Mouse (Mus musculus) kidney, embryonic 14.5 days (tissue): ENCODE measurements around the gene Ankzf1. TPM values are rescaled to one million over a fixed set of nuclear protein-coding genes. Genes with fewer than 3 reads are reported as not detected.

ENCODE experiments used
- ATAC-seq: fragments of 200-750 bp; cut with Nextera tagmentation; 2 replicates; pipeline ENCODE4 v1.8.0; 2017; ENCODE audit warnings: moderate number of reproducible peaks, mild to moderate bottlenecking, moderate TSS enrichment, moderate library complexity; ENCODE audit not compliant: low FRiP score, low TSS enrichment
- H3K27ac ChIP-seq: fragments of 300-500 bp; sonication (generic); 2 replicates; pipeline ENCODE4 v1.5.1; 2014; ENCODE audit warnings: low read depth, mild to moderate bottlenecking, low read length, moderate library complexity, mixed read lengths
- H3K27me3 ChIP-seq: fragments of 300-500 bp; sonication (generic); 2 replicates; pipeline ENCODE4 v1.6.1; 2014; ENCODE audit warnings: mild to moderate bottlenecking, low read length; ENCODE audit not compliant: control insufficient read depth, insufficient read depth
- H3K36me3 ChIP-seq: fragments of 300-500 bp; sonication (generic); 2 replicates; pipeline ENCODE4 v1.6.1; 2014; ENCODE audit warnings: low read length, mixed read lengths; ENCODE audit not compliant: control insufficient read depth, insufficient read depth
- H3K4me1 ChIP-seq: fragments of 300-500 bp; sonication (generic); 2 replicates; pipeline ENCODE4 v1.6.1; 2014; ENCODE audit warnings: low read length, mixed read lengths; ENCODE audit not compliant: control insufficient read depth, insufficient read depth
- H3K4me2 ChIP-seq: fragments of 300-500 bp; sonication (generic); replicated peaks from 2 replicates; pipeline ENCODE4 v1.6.1; 2014; ENCODE audit warnings: low read depth, mild to moderate bottlenecking, low read length
- H3K4me3 ChIP-seq: fragments of 300-500 bp; sonication (generic); 2 replicates; pipeline ENCODE4 v1.5.1; 2014; ENCODE audit warnings: mild to moderate bottlenecking, low read length
- H3K9ac ChIP-seq: fragments of 300-500 bp; sonication (generic); 2 replicates; pipeline ENCODE4 v1.6.1; 2014; ENCODE audit warnings: low read depth, mild to moderate bottlenecking, low read length, moderate library complexity
- H3K9me3 ChIP-seq: fragments of 300-500 bp; sonication (generic); 2 replicates; pipeline ENCODE4 v1.6.1; 2016; ENCODE audit warnings: low read length; ENCODE audit not compliant: control insufficient read depth
- WGBS: fragments of 180-500 bp; shearing (Covaris S2); extraction: QIAGEN DNeasy Blood & Tissue Kit; methylation state at CpG from one replicate; pipeline ENCODE4 v1.1.7; 2014; 5-methylcytosine and 5-hydroxymethylcytosine counted together
- polyA plus RNA-seq: library from polyadenylated mRNA; unstranded; fragments of >200 nt; fragmentation: Nextera tagmentation; extraction: Ambion mirVana; gene quantifications from 2 replicates; pipeline ENCODE4 v1.2.1, GENCODE M21; 2014

The Ankzf1 gene
- polyA plus RNA-seq, 1 experiment from 2014 or later: 21.1 TPM

DNA sequence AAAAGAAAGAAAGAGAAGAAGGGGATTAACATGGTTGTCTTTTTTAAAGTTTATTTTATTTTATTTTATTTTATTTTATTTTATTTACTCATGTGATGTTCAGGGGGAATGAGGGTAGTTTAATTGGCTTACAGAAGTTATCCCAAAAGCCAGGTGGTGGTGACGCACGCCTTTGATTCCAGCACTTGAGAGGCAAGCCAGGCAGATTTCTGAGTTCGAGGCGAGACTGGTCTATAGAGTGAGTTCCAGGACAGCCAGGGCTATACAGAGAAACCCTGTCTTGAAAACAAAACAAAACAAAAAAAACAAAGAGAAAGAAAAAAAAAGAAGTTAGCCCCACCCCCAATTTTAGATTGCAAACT lies 31.7 kb upstream of the Ankzf1 start:
- 85% methylated on average over 4 of the region's 4 CpGs for WGBS
- no peak for ATAC-seq

DNA sequence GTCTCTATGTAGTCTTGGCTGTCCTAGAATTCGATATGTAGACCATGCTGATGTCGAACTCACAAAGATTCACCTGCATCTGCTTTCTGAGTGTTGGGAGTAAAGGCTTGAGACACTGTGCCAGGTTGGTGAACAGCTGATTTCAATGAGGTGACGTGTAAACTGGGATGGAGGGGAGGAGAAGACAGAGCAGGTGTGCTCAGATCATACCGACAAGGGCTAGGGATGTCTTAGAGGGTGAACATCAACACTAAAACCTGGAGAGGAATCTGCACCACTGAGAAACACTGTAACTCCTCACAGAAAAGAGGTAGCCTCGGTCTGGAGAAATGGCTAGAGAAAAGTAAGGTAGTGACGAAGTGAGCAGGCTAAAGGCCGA lies 23.9 kb upstream of the Ankzf1 start:
- WGBS: 9% methylated on average over 7 of the region's 7 CpGs
- peak; percentile 14 for ATAC-seq
- H3K9me3 ChIP-seq: no peaks in the 10 kb centered on the region
- H3K27ac ChIP-seq: peak overlapping the region; percentile 70; the same call in 1 of the 2 replicates
- H3K36me3 ChIP-seq: peaks cover 27% of the 10 kb centered on the region
- H3K27me3 ChIP-seq: no peaks in the 10 kb centered on the region
- H3K9ac ChIP-seq: peak overlapping the region; percentile 68; the same call in 1 of the 2 replicates
- peaks cover 5% of the 10 kb centered on the region for H3K4me1 ChIP-seq
- peak overlapping the region; percentile 68 for H3K4me3 ChIP-seq
- H3K4me2 ChIP-seq: peak overlapping the region; percentile 48

More for the DNA sequence above, 31.7 kb upstream of the Ankzf1 start:
- Histone ChIP-seq H3K9me3 (no peaks in the 10 kb centered on the region), H3K4me2 (no peak overlapping the region), H3K4me1 (no peaks in the 10 kb centered on the region), H3K27me3 (peaks cover 3% of the 10 kb centered on the region; the same call in 1 of the 2 replicates), H3K36me3 (no peaks in the 10 kb centered on the region), H3K9ac (no peak overlapping the region), H3K27ac (no peak overlapping the region), H3K4me3 (no peak overlapping the region)

DNA sequence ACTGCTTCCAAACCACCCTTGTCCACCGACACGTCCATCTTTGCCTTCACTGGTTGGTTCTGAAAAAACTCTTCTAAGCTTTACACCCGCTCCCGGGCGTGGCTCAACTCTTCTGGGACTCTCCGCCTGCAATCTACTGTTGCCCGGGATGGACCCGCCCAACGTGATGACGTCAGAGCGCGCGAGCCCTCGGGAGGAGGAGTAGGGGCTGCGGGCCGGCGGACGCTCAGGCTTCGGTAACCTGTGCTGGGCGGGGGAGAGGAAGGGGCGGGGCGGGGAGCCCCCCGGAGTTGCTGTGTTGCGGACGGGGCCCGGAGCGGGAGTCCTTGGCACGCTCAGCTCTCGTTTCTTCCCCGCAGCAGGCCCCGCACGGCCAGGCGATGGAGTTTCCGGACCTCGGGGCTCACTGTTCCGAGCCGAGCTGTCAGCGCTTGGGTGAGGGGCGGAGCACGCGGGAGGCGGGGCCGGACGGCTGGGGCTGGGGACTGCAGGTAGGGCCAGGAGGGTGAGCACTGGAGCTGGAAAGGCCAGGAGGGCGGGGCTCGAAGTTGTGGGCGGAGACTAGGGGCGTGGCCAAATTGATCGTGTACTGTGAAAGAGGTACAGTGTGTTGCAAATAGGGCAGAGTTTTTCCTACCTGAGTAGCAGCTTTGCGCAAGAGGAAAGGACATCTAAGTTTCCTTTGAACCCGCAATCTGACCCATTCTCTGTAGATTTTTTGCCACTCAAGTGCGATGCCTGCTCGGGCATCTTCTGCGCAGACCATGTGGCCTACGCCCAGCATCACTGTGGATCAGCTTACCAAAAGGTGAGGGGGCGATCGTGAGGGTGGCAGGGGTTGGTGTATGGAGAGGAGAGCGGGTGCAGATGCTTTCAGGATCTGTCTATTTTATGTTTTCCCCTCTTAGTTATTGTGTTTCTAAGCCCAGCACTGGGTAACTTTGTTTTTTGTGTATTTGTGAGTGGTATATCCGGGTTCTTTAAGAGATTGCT lies 23.2 kb upstream of the Ankzf1 start, which contains the start of gene Zfand2b:
TSS of gene Zfand2b (plus strand) at position 175 of the 993 bp plus-strand sequence.
- WGBS: 2% methylated on average over 57 of the region's 59 CpGs
- ATAC-seq: peak; percentile 98
- H3K27me3 ChIP-seq: no peaks in the 10 kb centered on the region
- H3K4me3 ChIP-seq: peak within 1 kb of the TSS; percentile 68
- H3K9me3 ChIP-seq: no peaks in the 10 kb centered on the region
- H3K9ac ChIP-seq: peak within 1 kb of the TSS; percentile 68
- H3K36me3 ChIP-seq: peaks cover 31% of the 10 kb centered on the region
- H3K4me2 ChIP-seq: peak within 1 kb of the TSS; percentile 48
- peaks cover 5% of the 10 kb centered on the region for H3K4me1 ChIP-seq
- H3K27ac ChIP-seq: peak within 1 kb of the TSS; percentile 70

DNA sequence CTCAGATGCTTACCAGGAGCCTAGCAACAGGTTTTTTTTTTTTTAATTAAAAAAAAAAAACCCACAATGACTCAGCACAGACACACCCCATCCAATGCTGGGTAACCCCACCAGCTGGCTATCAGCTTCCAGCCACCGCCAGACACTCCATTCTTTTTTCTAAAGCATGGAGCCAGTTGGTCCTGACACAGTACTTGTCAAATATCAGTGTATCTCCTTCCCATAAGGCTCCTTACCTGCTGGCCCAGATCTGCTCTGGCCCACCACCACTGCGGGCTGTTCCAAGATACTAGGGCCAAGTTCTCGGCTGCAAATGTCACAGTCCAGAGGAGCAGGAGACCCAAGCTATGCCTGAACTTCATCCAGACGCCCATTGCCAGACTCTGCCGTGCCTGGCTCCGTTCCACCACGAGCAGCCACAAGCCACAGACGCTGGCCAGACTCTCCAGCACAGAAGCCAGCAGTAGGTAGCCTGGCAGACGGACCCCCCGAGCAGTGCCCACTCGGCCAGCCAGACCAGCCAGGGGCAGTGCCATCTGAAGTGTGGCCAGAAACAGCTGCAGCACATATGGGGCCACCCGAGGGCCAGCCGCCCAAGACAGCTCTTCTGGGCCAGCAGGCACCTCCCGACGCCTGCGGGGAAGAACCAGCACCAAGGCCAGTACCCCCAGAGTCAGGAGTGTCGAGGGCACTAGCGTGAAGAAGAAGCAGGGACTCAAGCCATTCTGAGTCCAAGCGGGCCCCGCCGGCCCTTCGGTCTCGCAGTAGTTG lies 12.4 kb upstream of the Ankzf1 start:
- Histone ChIP-seq H3K4me2 (peak overlapping the region; percentile 80), H3K9ac (peak overlapping the region; percentile 53; the same call in 1 of the 2 replicates), H3K27me3 (no peaks in the 10 kb centered on the region), H3K4me1 (peaks cover 18% of the 10 kb centered on the region), H3K36me3 (peaks cover 37% of the 10 kb centered on the region), H3K9me3 (no peaks in the 10 kb centered on the region), H3K4me3 (peak overlapping the region; percentile 49), H3K27ac (0 out of 2 replicates have a peak overlapping the region, but pooled peaks have one; percentile 7)
- 6% methylated on average over 23 of the region's 23 CpGs for WGBS
- peak; percentile 41 for ATAC-seq

- Histone ChIP-seq H3K4me2 (peak within 1 kb of the TSS; percentile 80), H3K9me3 (no peaks in the 10 kb centered on the region), H3K4me3 (peak within 1 kb of the TSS; percentile 49), H3K36me3 (peaks cover 38% of the 10 kb centered on the region), H3K4me1 (peaks cover 18% of the 10 kb centered on the region), H3K27me3 (no peaks in the 10 kb centered on the region), H3K27ac (0 out of 2 replicates have a peak within 1 kb of the TSS, but pooled peaks have one; percentile 7), H3K9ac (peak within 1 kb of the TSS; percentile 53)
- peak; percentile 91 for ATAC-seq
- WGBS: 1% methylated on average over 31 of the region's 31 CpGs
These were observed 11.8 kb upstream of the Ankzf1 start, which contains the start of gene Abcb6 for GRCm38 (mm10) chr1:75180105-75180590. TSS of gene Abcb6 (minus strand) at chr1:75180392.

DNA sequence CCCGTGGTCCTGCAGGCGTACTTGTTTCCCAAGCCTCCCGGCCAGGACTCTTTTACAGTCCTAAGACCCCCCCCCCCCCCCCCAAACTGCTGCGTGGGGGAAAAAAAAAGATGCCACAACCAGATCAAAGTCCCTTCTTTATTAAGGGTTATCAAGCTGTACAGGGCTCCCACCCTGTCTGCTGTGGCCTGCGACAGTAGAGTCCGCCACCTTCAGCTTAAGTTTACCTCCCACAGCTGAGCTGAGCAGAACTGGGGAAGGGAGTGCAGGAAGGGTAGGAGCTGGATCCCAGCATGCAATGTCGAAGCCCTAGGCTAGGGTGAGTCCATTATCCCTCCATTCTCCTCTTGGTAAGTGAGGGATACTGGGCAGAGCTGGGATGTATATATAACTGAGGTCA lies 11.2 kb upstream of the Ankzf1 start:
- ATAC-seq: no peak

DNA sequence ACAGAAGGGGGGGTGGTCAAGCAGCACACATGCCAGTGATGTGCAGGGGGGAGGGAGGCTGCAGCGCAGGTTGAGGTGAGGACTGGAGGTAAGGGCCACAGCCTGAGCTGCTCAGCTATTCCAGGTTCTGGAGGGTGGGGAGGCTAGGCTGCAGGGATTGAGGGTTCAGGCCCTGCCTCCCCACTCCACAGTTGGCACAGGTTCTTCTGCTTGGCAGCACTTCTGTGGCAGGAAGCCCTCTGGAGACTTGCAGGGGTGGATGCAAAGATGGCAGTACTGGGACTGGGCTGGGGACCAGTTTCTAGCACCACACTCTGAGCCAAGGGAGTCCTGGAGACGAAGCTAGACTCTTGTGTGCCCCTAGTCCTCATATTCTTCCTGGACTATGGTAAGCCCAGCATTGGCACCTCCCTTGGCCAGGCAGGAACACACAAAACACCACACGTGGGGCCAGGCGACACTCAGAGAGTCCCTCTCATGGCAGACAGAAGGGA lies 10.5 kb upstream of the Ankzf1 start:
- Histone ChIP-seq H3K4me1 (peaks cover 18% of the 10 kb centered on the region), H3K4me3 (no peak overlapping the region), H3K9me3 (no peaks in the 10 kb centered on the region), H3K4me2 (no peak overlapping the region), H3K36me3 (peaks cover 41% of the 10 kb centered on the region), H3K27me3 (no peaks in the 10 kb centered on the region), H3K9ac (no peak overlapping the region), H3K27ac (no peak overlapping the region)
- ATAC-seq: no peak
- 87% methylated on average over 4 of the region's 4 CpGs for WGBS

More for the DNA sequence above, 11.2 kb upstream of the Ankzf1 start:
- 26% methylated on average over 6 of the region's 7 CpGs for WGBS
- 0 out of 2 replicates have a peak overlapping the region, but pooled peaks have one; percentile 53 for H3K9ac ChIP-seq
- H3K36me3 ChIP-seq: peaks cover 40% of the 10 kb centered on the region
- H3K27ac ChIP-seq: no peak overlapping the region
- peaks cover 18% of the 10 kb centered on the region for H3K4me1 ChIP-seq
- H3K9me3 ChIP-seq: no peaks in the 10 kb centered on the region
- peak overlapping the region; percentile 80 for H3K4me2 ChIP-seq
- H3K27me3 ChIP-seq: no peaks in the 10 kb centered on the region
- H3K4me3 ChIP-seq: peak overlapping the region; percentile 49

- Histone ChIP-seq H3K4me2 (no peak overlapping the region), H3K27me3 (no peaks in the 10 kb centered on the region), H3K9ac (no peak overlapping the region), H3K4me1 (peaks cover 18% of the 10 kb centered on the region), H3K27ac (no peak overlapping the region), H3K4me3 (no peak overlapping the region), H3K9me3 (no peaks in the 10 kb centered on the region), H3K36me3 (peaks cover 48% of the 10 kb centered on the region)
- WGBS: 80% methylated on average over 4 of the region's 4 CpGs
- no peak for ATAC-seq
These were observed 9.8 kb upstream of the Ankzf1 start for GRCm38 (mm10) chr1:75182160-75182559.
